Mouse (Mus musculus): ENCODE measurements around the gene Cmip. TPM values are rescaled to one million over a fixed set of nuclear protein-coding genes. Genes with fewer than 3 reads are reported as not detected.

The Cmip gene
- polyA plus RNA-seq (2015; fragmentation: Nextera tagmentation; extraction: Ambion mirVana) = 9.4 and 16.3 TPM in 2 replicates

DNA sequence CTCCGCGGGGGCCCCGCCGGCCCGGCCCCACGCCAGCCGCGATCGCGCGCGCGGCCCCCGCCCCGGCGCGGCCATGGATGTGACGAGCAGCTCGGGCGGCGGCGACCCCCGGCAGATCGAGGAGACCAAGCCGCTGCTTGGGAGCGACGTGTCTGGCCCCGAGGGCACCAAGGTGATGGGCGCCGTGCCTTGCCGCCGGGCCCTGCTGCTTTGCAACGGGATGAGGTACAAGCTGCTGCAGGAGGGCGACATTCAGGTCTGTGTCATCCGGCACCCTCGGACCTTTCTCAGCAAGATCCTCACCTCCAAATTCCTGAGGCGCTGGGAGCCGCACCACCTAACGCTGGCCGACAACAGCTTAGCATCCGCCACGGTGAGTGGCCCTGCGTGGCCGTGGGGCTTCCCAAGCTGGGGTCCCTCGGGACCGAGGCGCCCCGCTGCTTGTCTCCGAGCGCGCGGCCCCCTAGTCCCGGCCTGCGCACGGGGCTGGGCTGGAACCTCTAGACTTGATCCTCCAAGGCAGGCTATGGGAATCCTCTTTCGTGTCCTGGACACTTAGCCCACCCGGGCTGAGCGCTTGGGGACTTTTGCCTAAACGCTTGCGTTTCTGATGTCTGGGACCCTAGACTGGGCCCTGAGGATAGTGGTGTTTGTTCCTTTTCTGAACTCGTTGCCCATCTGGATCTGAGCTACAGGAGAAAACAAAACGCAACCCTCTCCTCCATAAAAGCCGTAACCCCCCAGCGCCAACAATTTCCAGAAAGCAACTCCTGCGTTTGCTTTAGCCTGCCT is at the start of gene Cmip:
Cmip (plus strand) TSS at position 36 of the 792 bp plus-strand sequence.
- Histone ChIP-seq H3K4me3 (peak within 1 kb of the TSS; percentile 77), H3K9me3 (replicated peaks) (no peaks in the 10 kb centered on the region), H3K27me3 (no peaks in the 10 kb centered on the region), H3K36me3 (no peaks in the 10 kb centered on the region), H3K9ac (peak within 1 kb of the TSS; percentile 89), H3K4me1 (replicated peaks) (peaks cover 41% of the 10 kb centered on the region), H3K4me2 (peak within 1 kb of the TSS; percentile 89), H3K27ac (peak within 1 kb of the TSS; percentile 81)
- under 1% methylated on average over 61 of the region's 65 CpGs for WGBS
- peak; percentile 12; the same call in 1 of the 2 replicates for ATAC-seq (replicated peaks; ENCODE audit: insufficient number of reproducible peaks, insufficient read depth, low FRiP score, low read depth)

DNA sequence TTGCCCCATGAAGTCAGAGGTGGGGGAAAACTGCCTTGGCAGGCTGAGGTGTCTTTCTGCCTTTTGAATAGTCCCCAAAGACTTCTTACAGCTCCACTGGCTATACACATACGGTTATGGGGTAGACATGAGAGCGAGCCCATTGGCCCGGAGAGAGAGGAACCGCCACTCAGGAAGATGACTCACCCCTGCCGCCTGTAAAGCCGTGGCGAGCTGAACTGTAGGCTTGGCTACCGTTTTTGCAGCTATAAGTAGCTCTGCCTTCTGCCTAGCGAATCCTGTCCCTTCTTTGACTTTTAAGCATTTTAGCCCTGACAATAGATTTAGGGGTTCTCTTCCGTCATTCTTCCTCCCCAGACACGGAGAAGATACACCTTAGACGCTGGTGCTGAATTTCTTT is 47.7 kb upstream of the Cmip start:
- H3K27ac ChIP-seq = no peak overlapping the region
- H3K9me3 ChIP-seq (replicated peaks) = no peaks in the 10 kb centered on the region
- H3K4me2 ChIP-seq = no peak overlapping the region
- no peak overlapping the region for H3K9ac ChIP-seq
- 81% methylated on average over 12 of the region's 12 CpGs for WGBS
- no peaks in the 10 kb centered on the region for H3K27me3 ChIP-seq
- peaks cover 3% of the 10 kb centered on the region; the same call in 1 of the 2 replicates for H3K4me1 ChIP-seq (replicated peaks)
- H3K4me3 ChIP-seq = no peak overlapping the region
- no peak for ATAC-seq (replicated peaks; ENCODE audit: insufficient number of reproducible peaks, insufficient read depth, low FRiP score, low read depth)
- H3K36me3 ChIP-seq = peaks cover 3% of the 10 kb centered on the region

DNA sequence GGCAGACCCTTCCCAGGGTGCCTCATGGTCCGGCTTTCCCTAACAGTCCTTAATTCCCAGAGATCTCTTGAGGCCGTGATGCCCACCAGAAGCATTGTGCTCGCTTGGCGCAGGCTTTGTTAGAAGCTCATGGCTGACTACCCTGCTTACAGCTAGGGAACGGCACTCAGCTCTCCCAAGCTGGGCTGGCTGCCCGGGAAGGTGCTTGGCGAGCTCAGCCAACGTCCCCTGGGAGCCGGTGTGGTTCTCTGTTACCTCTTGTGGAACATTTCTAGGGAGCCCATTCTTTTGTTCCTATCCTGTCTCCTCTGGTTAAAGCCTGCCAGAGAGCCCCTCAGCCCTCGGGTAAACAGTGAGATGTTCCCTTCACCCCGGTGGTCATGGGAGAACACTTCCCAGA is 44.8 kb upstream of the Cmip start:
- 81% methylated on average over 11 of the region's 11 CpGs for WGBS
- Histone ChIP-seq H3K9me3 (replicated peaks) (no peaks in the 10 kb centered on the region), H3K9ac (no peak overlapping the region), H3K36me3 (no peaks in the 10 kb centered on the region; the same call in 1 of the 2 replicates), H3K27ac (no peak overlapping the region), H3K27me3 (no peaks in the 10 kb centered on the region), H3K4me1 (replicated peaks) (no peaks in the 10 kb centered on the region), H3K4me2 (no peak overlapping the region), H3K4me3 (no peak overlapping the region)
- no peak for ATAC-seq (replicated peaks; ENCODE audit: insufficient number of reproducible peaks, insufficient read depth, low FRiP score, low read depth)

DNA sequence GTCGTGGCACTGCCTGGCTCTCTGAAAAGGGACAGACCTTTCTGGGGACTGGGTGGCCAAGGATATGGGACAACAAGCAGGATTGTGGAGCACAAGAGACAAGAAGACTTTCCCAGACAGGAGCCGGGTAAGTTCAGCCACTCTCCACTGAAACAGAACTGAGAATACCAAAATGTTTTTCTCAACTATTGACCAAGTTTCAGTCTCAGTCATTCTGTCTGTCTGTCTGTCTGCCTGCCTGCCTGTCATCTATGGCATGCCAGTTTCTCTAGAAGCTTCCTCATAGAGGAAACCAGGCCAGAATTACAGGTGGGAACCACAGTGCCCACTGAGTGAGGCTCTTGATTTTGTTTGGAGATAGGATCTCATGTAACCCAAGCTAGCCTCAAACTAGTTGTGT is 39.1 kb upstream of the Cmip start:
- H3K9ac ChIP-seq = no peak overlapping the region
- H3K36me3 ChIP-seq = no peaks in the 10 kb centered on the region
- no peak overlapping the region for H3K4me2 ChIP-seq
- no peaks in the 10 kb centered on the region for H3K27me3 ChIP-seq
- H3K9me3 ChIP-seq (replicated peaks) = no peaks in the 10 kb centered on the region
- H3K27ac ChIP-seq = no peak overlapping the region
- H3K4me1 ChIP-seq (replicated peaks) = no peaks in the 10 kb centered on the region
- WGBS = 93% methylated on average over 2 of the region's 2 CpGs
- H3K4me3 ChIP-seq = no peak overlapping the region
- no peak for ATAC-seq (replicated peaks; ENCODE audit: insufficient number of reproducible peaks, insufficient read depth, low FRiP score, low read depth)

- Histone ChIP-seq H3K36me3 (no peaks in the 10 kb centered on the region), H3K9ac (no peak overlapping the region), H3K4me2 (no peak overlapping the region), H3K27me3 (no peaks in the 10 kb centered on the region), H3K4me1 (replicated peaks) (peaks cover 3% of the 10 kb centered on the region; the same call in 1 of the 2 replicates), H3K9me3 (replicated peaks) (no peaks in the 10 kb centered on the region), H3K27ac (no peak overlapping the region), H3K4me3 (no peak overlapping the region)
- 50% methylated on average over 6 of the region's 6 CpGs for WGBS
- no peak for ATAC-seq (replicated peaks; ENCODE audit: insufficient number of reproducible peaks, insufficient read depth, low FRiP score, low read depth)
Observed at GRCm38 (mm10) chr8:117222396-117222795, 34.5 kb upstream of the Cmip start.

DNA sequence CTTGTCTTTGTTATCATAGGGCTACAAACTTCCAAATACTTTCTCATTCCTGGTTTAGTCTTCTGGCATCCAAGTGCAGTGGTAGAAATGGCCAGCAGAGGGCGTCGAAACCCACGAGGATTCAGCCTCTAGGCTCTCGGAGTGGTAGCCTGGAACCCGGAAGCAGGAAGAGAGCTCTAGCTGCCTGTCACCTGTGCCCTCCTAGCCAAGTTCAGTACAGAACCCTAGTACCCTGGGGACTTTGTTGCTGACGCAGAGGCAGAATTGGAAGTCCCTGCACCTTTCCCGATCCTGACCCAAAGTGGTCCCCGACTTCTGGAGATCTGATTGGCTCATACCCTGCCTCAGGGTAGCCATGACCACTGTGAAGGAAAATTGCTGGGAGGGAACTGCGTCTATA is 32.2 kb upstream of the Cmip start:
- H3K36me3 ChIP-seq = no peaks in the 10 kb centered on the region
- H3K4me1 ChIP-seq (replicated peaks) = peaks cover 3% of the 10 kb centered on the region; the same call in 1 of the 2 replicates
- peak overlapping the region; percentile 50 for H3K9ac ChIP-seq
- peak overlapping the region; percentile 62 for H3K4me2 ChIP-seq
- H3K9me3 ChIP-seq (replicated peaks) = no peaks in the 10 kb centered on the region
- ATAC-seq (replicated peaks; ENCODE audit: insufficient number of reproducible peaks, insufficient read depth, low FRiP score, low read depth) = peak; percentile 65
- peak overlapping the region; percentile 46 for H3K4me3 ChIP-seq
- 13% methylated on average over 9 of the region's 9 CpGs for WGBS
- no peak overlapping the region for H3K27ac ChIP-seq
- no peaks in the 10 kb centered on the region for H3K27me3 ChIP-seq

- ATAC-seq (replicated peaks; ENCODE audit: insufficient number of reproducible peaks, insufficient read depth, low FRiP score, low read depth) = no peak
- Histone ChIP-seq H3K36me3 (no peaks in the 10 kb centered on the region), H3K4me2 (no peak overlapping the region)
Observed at GRCm38 (mm10) chr8:117226306-117226705, 30.6 kb upstream of the Cmip start.

DNA sequence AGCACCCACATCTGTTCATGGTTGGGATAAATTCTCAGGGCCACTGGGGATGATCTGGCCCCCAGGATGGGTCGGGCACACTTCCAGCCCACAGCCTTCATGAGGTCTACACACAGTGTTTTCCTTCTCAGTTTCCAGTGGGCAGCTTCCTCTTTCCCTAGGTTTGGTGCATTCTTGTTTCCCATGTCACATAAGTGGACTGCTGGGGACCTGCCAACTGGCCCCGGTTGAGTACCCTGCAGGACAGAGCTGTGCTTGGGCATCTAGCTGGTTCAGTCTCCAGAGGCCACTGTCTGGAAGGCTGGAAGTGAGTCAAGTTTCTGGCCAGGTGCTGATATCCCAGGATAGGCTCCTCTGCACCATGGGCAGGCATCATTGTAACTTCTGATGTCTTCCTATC is 29.5 kb upstream of the Cmip start:
- Histone ChIP-seq H3K9me3 (replicated peaks) (no peaks in the 10 kb centered on the region), H3K27me3 (no peaks in the 10 kb centered on the region), H3K36me3 (no peaks in the 10 kb centered on the region), H3K9ac (no peak overlapping the region), H3K4me2 (no peak overlapping the region), H3K27ac (no peak overlapping the region), H3K4me1 (replicated peaks) (peaks cover 3% of the 10 kb centered on the region; the same call in 1 of the 2 replicates), H3K4me3 (no peak overlapping the region)
- ATAC-seq (replicated peaks; ENCODE audit: insufficient number of reproducible peaks, insufficient read depth, low FRiP score, low read depth) = no peak
- 75% methylated on average over 2 of the region's 2 CpGs for WGBS

More at GRCm38 (mm10) chr8:117226306-117226705, 30.6 kb upstream of the Cmip start:
- Histone ChIP-seq H3K27me3 (no peaks in the 10 kb centered on the region), H3K4me3 (no peak overlapping the region), H3K4me1 (replicated peaks) (peaks cover 3% of the 10 kb centered on the region; the same call in 1 of the 2 replicates), H3K27ac (no peak overlapping the region), H3K9me3 (replicated peaks) (no peaks in the 10 kb centered on the region), H3K9ac (no peak overlapping the region)
- 85% methylated on average over 12 of the region's 12 CpGs for WGBS

DNA sequence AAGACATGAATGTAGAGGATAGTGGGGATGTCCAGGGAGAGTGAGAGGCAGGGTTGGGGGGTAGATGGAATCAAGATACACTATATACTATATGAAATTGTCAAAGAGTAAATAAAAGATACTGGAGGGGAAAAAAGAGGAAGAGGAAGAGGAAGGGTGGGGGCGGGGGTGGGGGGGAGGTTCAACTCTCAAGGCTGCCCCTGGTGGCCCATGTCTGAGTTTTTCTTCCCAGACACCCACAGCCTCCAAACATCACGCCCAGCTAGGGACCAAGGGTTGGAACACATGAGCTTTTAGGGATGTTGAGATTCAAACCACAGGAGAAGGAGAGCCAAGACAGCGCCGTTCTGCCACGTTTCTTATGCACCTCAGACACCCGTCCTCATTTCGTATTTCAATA is 23.7 kb upstream of the Cmip start:
- 80% methylated on average over 7 of the region's 7 CpGs for WGBS

GRCm38 (mm10) chr8:117236531-117236930 is 20.3 kb upstream of the Cmip start:
- WGBS = 91% methylated on average over 4 of the region's 4 CpGs
- no peak overlapping the region for H3K4me2 ChIP-seq
- no peak overlapping the region for H3K4me3 ChIP-seq
- no peaks in the 10 kb centered on the region for H3K36me3 ChIP-seq
- H3K27me3 ChIP-seq = no peaks in the 10 kb centered on the region
- no peak for ATAC-seq (replicated peaks; ENCODE audit: insufficient number of reproducible peaks, insufficient read depth, low FRiP score, low read depth)
- H3K9ac ChIP-seq = no peak overlapping the region
- H3K4me1 ChIP-seq (replicated peaks) = no peaks in the 10 kb centered on the region
- no peaks in the 10 kb centered on the region for H3K9me3 ChIP-seq (replicated peaks)
- H3K27ac ChIP-seq = no peak overlapping the region

More for the DNA sequence above, 23.7 kb upstream of the Cmip start:
- Histone ChIP-seq H3K27ac (no peak overlapping the region), H3K36me3 (no peaks in the 10 kb centered on the region), H3K4me2 (no peak overlapping the region), H3K9ac (no peak overlapping the region), H3K4me1 (replicated peaks) (no peaks in the 10 kb centered on the region), H3K4me3 (no peak overlapping the region), H3K27me3 (no peaks in the 10 kb centered on the region), H3K9me3 (replicated peaks) (no peaks in the 10 kb centered on the region)
- ATAC-seq (replicated peaks; ENCODE audit: insufficient number of reproducible peaks, insufficient read depth, low FRiP score, low read depth) = no peak

DNA sequence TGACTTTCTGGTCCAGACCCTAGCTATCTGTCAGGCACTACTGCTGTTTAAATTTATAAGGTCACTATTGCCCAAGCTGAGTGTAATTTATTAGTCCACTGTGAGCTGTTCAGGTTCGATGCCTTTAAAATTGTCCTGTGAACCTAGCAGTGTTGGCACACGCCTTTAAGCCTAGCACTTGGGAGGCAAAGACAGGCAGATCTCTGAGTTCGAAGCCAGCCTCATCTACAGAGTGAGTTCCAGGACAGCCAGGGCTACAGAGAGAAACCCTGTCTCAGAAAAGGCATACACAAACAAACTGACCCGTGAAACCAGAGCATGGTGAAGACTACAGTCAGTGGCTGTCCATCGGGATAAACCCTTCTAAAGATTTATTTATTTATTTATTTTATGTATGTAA is 16.5 kb upstream of the Cmip start:
- H3K9ac ChIP-seq = no peak overlapping the region
- H3K4me2 ChIP-seq = no peak overlapping the region
- no peaks in the 10 kb centered on the region for H3K27me3 ChIP-seq
- H3K36me3 ChIP-seq = no peaks in the 10 kb centered on the region
- H3K9me3 ChIP-seq (replicated peaks) = no peaks in the 10 kb centered on the region
- H3K4me1 ChIP-seq (replicated peaks) = no peaks in the 10 kb centered on the region
- 83% methylated on average over 5 of the region's 5 CpGs for WGBS
- ATAC-seq (replicated peaks; ENCODE audit: insufficient number of reproducible peaks, insufficient read depth, low FRiP score, low read depth) = no peak
- H3K4me3 ChIP-seq = no peak overlapping the region
- H3K27ac ChIP-seq = no peak overlapping the region

All from heart, embryonic 15.5 days (tissue).